Mouse (Mus musculus) kidney, embryonic 14.5 days (tissue): Measurements from ENCODE around the gene Trpv3. TPM values are rescaled to one million over a fixed set of nuclear protein-coding genes. Genes with fewer than 3 reads are reported as not detected.

ENCODE experiments used
- polyA plus RNA-seq: library from polyadenylated mRNA; unstranded; fragments of >200 nt; fragmentation: Nextera tagmentation; extraction: Ambion mirVana; gene quantifications from 2 replicates; pipeline ENCODE4 v1.2.1, GENCODE M21; 2014

Gene Trpv3
- polyA plus RNA-seq, 1 experiment from 2014 or later = 0.15 TPM

Other genes with a start within 250 kb of the Trpv3 start
- gene Camkk1, start 248.4 kb upstream of the Trpv3 start, polyA plus RNA-seq = 2.2 and 2.8 TPM in 2 replicates
- gene Ncbp3, start 219.6 kb upstream of the Trpv3 start, polyA plus RNA-seq = 8.7 and 12.9 TPM in 2 replicates
- gene Itgae, start 176.8 kb upstream of the Trpv3 start, polyA plus RNA-seq = 0.20 and 0.24 TPM in 2 replicates
- 14.5 and 19.5 TPM in 2 replicates for gene Haspin, start 129.1 kb upstream of the Trpv3 start, polyA plus RNA-seq
- 0.34 TPM in 1 of 2 replicates, not detected in the other for gene P2rx5, start 107.0 kb upstream of the Trpv3 start, polyA plus RNA-seq
- gene Emc6, start 90.4 kb upstream of the Trpv3 start, polyA plus RNA-seq = 134 and 156 TPM in 2 replicates
- gene Tax1bp3, start 90.3 kb upstream of the Trpv3 start, polyA plus RNA-seq = 195 and 209 TPM in 2 replicates
- gene Ctns, start 68.3 kb upstream of the Trpv3 start, polyA plus RNA-seq = 15.3 and 19.5 TPM in 2 replicates
- gene Shpk, start 67.9 kb upstream of the Trpv3 start, polyA plus RNA-seq = 0.77 and 1.1 TPM in 2 replicates
- not detected in 2 replicates for gene Trpv1, start 33.1 kb upstream of the Trpv3 start, polyA plus RNA-seq
- 4.5 and 6.3 TPM in 2 replicates for gene Aspa, start 62.2 kb downstream of the Trpv3 start, polyA plus RNA-seq
- gene Gm49340, start 62.4 kb downstream of the Trpv3 start, polyA plus RNA-seq = not detected in 2 replicates
- 0.16 TPM in 1 of 2 replicates, not detected in the other for gene Spata22, start 62.4 kb downstream of the Trpv3 start, polyA plus RNA-seq
- not detected in 2 replicates for gene Olfr20, start 83.4 kb downstream of the Trpv3 start, polyA plus RNA-seq
- gene Olfr376, start 103.9 kb downstream of the Trpv3 start, polyA plus RNA-seq = not detected in 2 replicates
- gene Olfr1, start 132.2 kb downstream of the Trpv3 start, polyA plus RNA-seq = not detected in 2 replicates
- gene Olfr378, start 161.1 kb downstream of the Trpv3 start, polyA plus RNA-seq = not detected in 2 replicates
- gene Olfr380, start 190.1 kb downstream of the Trpv3 start, polyA plus RNA-seq = not detected in 2 replicates
- not detected in 2 replicates for gene Olfr381, start 224.2 kb downstream of the Trpv3 start, polyA plus RNA-seq
- not detected in 2 replicates for gene Olfr382, start 249.8 kb downstream of the Trpv3 start, polyA plus RNA-seq